Mouse (Mus musculus) thymus, postnatal 14 days (tissue): ENCODE measurements around the gene Olfr603.
"Not testable (repeated sequence)": the region's sequence is repeated elsewhere in the genome, so short reads cannot be mapped to it uniquely, and the experiment has no call there.

Source experiments
- DNase-seq: peaks from one replicate; pipeline ENCODE4 v3.0.0; 2021

The Olfr603 gene

GRCm38 (mm10) chr7:103386077-103386476 lies at the start of gene Olfr603:
Olfr603 (minus strand) TSS chr7:103386177.
- DNase-seq: no peak

GRCm38 (mm10) chr7:103414772-103415171 lies 28.8 kb upstream of the Olfr603 start, which contains the start of gene Usp17lc:
Usp17lc (plus strand) TSS chr7:103415072.
- not testable (repeated sequence) for DNase-seq

GRCm38 (mm10) chr7:103406521-103407055 lies 20.6 kb upstream of the Olfr603 start:
- not testable (repeated sequence) for DNase-seq

GRCm38 (mm10) chr7:103398981-103399380 lies 13.0 kb upstream of the Olfr603 start:
- DNase-seq: no peak

GRCm38 (mm10) chr7:103397758-103398157 lies 11.8 kb upstream of the Olfr603 start:
- DNase-seq: no peak

- no peak for DNase-seq
Measured at GRCm38 (mm10) chr7:103362555-103362954, 23.4 kb downstream of the Olfr603 start, which contains the start of gene Olfr601. Olfr601 (minus strand) TSS chr7:103362655.

GRCm38 (mm10) chr7:103349569-103349968 lies 36.4 kb downstream of the Olfr603 start, which contains the start of gene Olfr600:
Olfr600 (minus strand) TSS chr7:103349669.
- DNase-seq: no peak

- no peak for DNase-seq
Measured at GRCm38 (mm10) chr7:103335617-103336016, 50.4 kb downstream of the Olfr603 start, which contains the start of gene Olfr599. Olfr599 (plus strand) TSS chr7:103335917.
